Mouse (Mus musculus) testis, adult 2 months (tissue): Measurements from ENCODE around the gene Pdhb. TPM values are rescaled to one million over a fixed set of nuclear protein-coding genes. Genes with fewer than 3 reads are reported as not detected.
A peak's percentile ranks its signal among the peaks of the same experiment; 100 is the strongest.

ENCODE experiments used
- H3K27ac ChIP-seq: fragments of 200-500 bp; 2 replicates; pipeline ENCODE4 v1.5.1; 2012; ENCODE audit warnings: low read depth, low read length; ENCODE audit not compliant: control insufficient read depth, insufficient read depth
- H3K27me3 ChIP-seq: fragments of 200-500 bp; 2 replicates; pipeline ENCODE4 v1.6.1; 2012; ENCODE audit warnings: mild to moderate bottlenecking, low read length, moderate library complexity; ENCODE audit not compliant: control insufficient read depth, insufficient read depth
- H3K36me3 ChIP-seq: fragments of 200-500 bp; 2 replicates; pipeline ENCODE4 v1.6.1; 2012; ENCODE audit warnings: mild to moderate bottlenecking, low read length; ENCODE audit not compliant: control insufficient read depth, insufficient read depth
- H3K4me1 ChIP-seq: fragments of 200-500 bp; 2 replicates; pipeline ENCODE4 v1.6.1; 2012; ENCODE audit warnings: low read length; ENCODE audit not compliant: control insufficient read depth, insufficient read depth
- H3K4me3 ChIP-seq: fragments of 200-500 bp; 2 replicates; pipeline ENCODE4 v1.5.1; 2012; ENCODE audit warnings: low read depth, mild to moderate bottlenecking, low read length, moderate library complexity, mixed read lengths; ENCODE audit not compliant: control insufficient read depth
- CTCF ChIP-seq: fragments of 200-500 bp; IDR thresholded peaks from 2 replicates; pipeline ENCODE4 v1.5.1; 2012; ENCODE audit warnings: low read depth, mild to moderate bottlenecking, inconsistent platforms, low read length, moderate library complexity; ENCODE audit not compliant: control insufficient read depth, insufficient read depth, insufficient replicate concordance
- POLR2A ChIP-seq: fragments of 200-500 bp; IDR thresholded peaks from 2 replicates; pipeline ENCODE4 v1.6.1; 2012; ENCODE audit warnings: low read depth, mild to moderate bottlenecking, inconsistent platforms, low read length, moderate library complexity; ENCODE audit not compliant: control insufficient read depth
- polyA plus RNA-seq: library from polyadenylated mRNA; depleted of rRNA; stranded (reverse); fragments of >200 nt; gene quantifications from 2 replicates; pipeline ENCODE4 v1.2.3, GENCODE M21; 2012

Pdhb gene
- polyA plus RNA-seq, 1 experiment = 115 TPM

DNA sequence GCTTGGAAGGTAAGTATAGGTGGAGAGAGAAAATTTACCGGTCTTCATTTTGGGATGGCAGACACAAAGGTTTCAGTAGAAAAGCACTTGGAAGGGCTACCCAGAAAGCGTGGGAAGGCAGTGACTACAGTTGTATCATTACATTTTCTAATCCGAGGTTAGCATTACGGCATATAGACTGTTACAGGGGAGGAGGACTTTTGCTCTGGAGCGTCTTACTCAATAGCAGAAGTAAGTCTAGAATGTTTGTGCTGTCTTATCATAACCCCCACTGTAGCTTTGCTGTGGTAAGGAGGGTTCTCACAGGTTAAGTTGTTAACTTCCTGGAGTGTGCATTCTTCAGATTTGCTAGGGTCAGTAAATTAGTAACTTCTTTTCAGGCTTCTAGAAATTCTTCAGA is 43.3 kb upstream of the Pdhb start:
- peaks cover 9% of the 10 kb centered on the region for H3K4me1 ChIP-seq
- no peaks in the 10 kb centered on the region for H3K27me3 ChIP-seq
- H3K36me3 ChIP-seq = no peaks in the 10 kb centered on the region
- H3K27ac ChIP-seq = no peak overlapping the region
- H3K4me3 ChIP-seq = no peak overlapping the region
- TF ChIP-seq POLR2A = no peak
- TF ChIP-seq CTCF = no peak

DNA sequence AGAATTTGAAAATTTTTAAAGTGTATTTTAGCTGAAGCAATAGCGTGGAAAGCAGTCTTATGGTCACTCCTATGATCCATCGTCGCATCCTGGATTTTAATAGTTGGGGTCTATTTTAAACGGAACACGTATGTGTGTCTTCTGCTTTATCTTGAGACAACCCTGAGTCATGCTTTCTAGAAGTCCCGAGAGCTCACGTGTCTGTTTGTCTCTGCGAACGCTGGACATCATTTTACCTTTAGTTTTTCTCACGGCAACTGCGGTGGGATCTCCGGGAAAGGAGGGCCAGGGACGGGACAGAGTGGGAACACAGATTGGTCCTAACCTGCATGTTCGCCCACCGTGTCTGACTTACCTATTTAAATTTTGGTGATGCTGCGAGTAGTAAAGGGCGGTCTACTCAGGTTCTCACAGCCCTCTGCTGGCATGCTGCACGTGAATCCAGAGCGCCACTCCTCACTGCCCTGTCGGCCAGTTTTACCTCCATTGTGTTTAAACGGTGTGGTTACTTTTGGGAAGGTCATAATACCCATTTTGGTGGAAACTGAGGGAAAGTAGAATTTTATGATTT is 42.5 kb upstream of the Pdhb start:
- no peaks in the 10 kb centered on the region for H3K36me3 ChIP-seq
- no peak overlapping the region for H3K27ac ChIP-seq
- TF ChIP-seq POLR2A (no peak), CTCF (no peak)

DNA sequence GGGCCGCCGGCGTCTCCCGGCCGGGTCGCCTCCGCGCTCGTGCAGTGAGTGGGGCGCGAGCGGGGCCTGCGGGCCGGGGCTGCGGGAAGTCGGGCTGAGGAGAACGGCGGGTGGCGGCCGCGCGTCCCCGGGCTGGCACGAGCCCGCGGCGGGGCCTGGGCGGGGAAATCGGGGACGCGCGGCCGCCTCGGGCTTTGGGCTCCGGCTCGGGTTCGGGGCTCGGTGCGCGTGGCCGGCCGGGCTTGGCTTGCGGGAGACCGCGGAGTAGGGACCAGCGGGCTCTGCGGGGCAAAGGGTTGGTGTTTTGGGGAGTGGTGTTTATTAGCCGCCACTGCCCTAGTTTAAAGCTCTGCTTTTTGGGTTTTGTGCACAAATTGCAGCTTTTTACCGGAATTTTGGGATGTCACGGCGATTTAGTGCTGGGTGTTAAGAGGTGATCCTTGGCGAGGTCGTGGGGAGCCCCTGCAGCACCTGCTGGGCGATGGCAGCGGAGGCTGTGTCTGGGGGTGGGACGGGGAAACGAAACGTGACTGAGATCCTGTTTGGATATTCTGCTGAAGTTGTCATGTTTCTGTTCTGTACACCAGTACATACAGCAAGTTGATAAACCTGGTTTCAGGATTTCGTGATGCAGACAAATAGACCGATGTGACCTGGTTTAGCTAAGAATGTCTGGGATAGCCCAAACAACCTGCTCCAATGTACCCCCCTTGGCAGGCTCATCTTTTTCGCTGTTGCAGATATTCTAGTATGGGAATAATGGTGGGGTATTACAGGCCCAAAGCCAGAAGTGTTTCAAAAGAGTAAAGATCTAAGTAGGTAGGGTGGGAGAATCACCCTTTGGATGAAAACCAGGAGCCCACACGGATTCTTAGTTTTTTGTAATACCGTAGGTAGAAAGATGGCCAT is 41.7 kb upstream of the Pdhb start:
- Histone ChIP-seq H3K4me1 (peaks cover 9% of the 10 kb centered on the region), H3K4me3 (peak overlapping the region; percentile 90), H3K36me3 (no peaks in the 10 kb centered on the region), H3K27me3 (no peaks in the 10 kb centered on the region), H3K27ac (peak overlapping the region; percentile 54)
- TF ChIP-seq POLR2A (no peak), CTCF (no peak)

More for the DNA sequence above, 42.5 kb upstream of the Pdhb start:
- Histone ChIP-seq H3K4me1 (peaks cover 9% of the 10 kb centered on the region), H3K27me3 (no peaks in the 10 kb centered on the region), H3K4me3 (no peak overlapping the region)

DNA sequence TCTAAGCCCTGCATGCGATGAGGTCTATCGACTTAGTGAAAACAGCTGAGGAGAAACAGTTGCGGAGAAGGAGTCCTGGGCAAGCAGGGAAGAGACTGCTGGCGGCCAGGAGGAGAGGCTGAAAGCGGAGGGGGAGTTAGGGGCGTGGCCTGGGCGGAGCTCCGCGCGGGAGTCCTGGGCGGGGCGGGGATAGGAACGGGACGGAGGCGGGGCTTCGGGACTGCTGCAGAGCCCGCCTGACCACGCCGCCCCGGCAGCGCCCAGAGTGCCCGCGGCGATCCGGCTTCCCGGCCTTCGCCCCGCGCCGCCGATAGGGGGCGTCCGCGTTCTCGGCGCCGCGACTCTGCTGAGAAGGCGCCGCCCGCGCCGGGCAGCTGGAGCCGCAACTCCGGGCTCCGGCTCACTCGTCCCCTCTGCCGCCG is 41.0 kb upstream of the Pdhb start, which contains the start of gene Kctd6:
Gene Kctd6, plus strand, starts transcription at position 338 of the 422 bp plus-strand sequence.
- Histone ChIP-seq H3K4me1 (peaks cover 9% of the 10 kb centered on the region), H3K4me3 (peak within 1 kb of the TSS; percentile 90), H3K27me3 (no peaks in the 10 kb centered on the region), H3K27ac (peak within 1 kb of the TSS; percentile 75), H3K36me3 (no peaks in the 10 kb centered on the region)
- TF ChIP-seq CTCF = peak; percentile 61
- TF ChIP-seq POLR2A = peak; percentile 49; the same call in 1 of the 2 replicates

DNA sequence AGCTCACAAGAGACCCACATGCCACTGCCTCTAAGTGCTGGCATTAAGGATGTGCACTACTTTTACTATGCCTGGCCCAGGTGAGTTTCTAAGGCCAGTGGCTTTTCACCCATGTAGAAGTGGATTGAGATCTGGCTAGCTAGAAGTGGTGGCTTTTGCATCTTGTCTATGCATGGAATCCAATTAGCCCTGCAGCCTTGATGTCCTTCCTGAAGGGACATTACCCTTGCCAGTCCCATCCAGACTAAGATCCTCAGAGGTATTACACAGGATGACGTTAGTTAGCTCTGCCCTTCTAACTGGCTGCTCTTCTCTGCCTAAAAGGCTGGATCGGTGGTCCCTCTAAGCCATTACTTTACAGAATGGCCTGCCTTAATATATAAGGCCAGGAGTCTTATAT is 40.2 kb upstream of the Pdhb start:
- Histone ChIP-seq H3K36me3 (no peaks in the 10 kb centered on the region), H3K4me3 (no peak overlapping the region), H3K4me1 (peaks cover 9% of the 10 kb centered on the region), H3K27ac (no peak overlapping the region), H3K27me3 (no peaks in the 10 kb centered on the region)
- no peak for TF ChIP-seq CTCF
- no peak for TF ChIP-seq POLR2A

DNA sequence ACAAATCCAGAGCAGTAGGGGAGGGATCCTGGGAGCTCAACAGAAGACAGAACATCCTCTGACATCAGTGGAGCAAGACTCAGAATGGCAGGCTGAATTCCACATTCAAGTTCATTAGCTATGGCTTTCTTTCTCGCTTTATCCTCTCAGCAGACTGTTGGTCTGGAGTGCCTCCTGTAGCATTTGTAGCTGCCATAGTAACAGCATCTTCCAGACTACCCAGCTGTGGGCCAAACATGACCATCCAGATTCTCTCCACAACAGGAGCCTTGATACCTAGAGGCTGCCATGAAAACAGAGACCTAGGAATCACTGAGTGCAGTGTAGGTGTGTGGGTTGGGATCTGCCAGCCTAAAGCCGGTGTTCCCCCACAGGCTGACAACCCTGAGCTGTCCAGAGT is 37.1 kb upstream of the Pdhb start:
- TF ChIP-seq POLR2A (no peak), CTCF (no peak)
- Histone ChIP-seq H3K27me3 (no peaks in the 10 kb centered on the region), H3K4me3 (no peak overlapping the region), H3K4me1 (peaks cover 5% of the 10 kb centered on the region), H3K36me3 (no peaks in the 10 kb centered on the region), H3K27ac (no peak overlapping the region)

DNA sequence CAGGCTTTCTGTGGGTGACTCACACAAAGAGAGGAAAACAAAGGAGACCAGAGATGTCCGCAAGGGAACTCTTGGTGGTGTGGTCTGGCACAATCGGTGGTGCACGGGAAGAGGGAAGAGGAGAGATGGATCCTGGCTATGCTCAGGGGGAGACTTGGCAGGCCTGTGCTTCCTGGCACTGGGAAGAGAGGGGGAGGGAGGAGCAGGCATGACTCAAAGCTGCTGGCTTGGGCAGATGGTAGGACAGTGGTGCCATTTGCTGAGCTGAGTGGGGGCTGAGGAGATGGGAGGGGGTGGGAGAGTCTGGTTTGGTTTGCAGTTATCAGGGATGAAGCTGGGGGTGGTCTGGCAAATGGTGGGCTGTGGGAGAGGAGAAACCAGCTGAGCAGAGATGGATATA is 36.1 kb upstream of the Pdhb start:
- no peaks in the 10 kb centered on the region; the same call in 1 of the 2 replicates for H3K4me1 ChIP-seq
- no peak overlapping the region for H3K27ac ChIP-seq
- no peaks in the 10 kb centered on the region for H3K36me3 ChIP-seq
- no peak overlapping the region for H3K4me3 ChIP-seq
- no peaks in the 10 kb centered on the region for H3K27me3 ChIP-seq
- no peak for TF ChIP-seq CTCF
- no peak for TF ChIP-seq POLR2A
